Mouse (Mus musculus): Measurements from ENCODE around the gene Psmd1. TPM values are rescaled to one million over a fixed set of nuclear protein-coding genes. Genes with fewer than 3 reads are reported as not detected.

Psmd1 gene
- polyA plus RNA-seq, 1 experiment from 2014 or later, result 113 TPM

GRCm38 (mm10) chr1:86174602-86175001, 110.4 kb downstream of the Psmd1 start:
- ATAC-seq (replicated peaks; ENCODE audit: insufficient number of reproducible peaks, insufficient read depth, low FRiP score, low read depth), result no peak
- 91% methylated on average over 5 of the region's 5 CpGs for WGBS

GRCm38 (mm10) chr1:86176066-86176465, 111.9 kb downstream of the Psmd1 start:
- no peak overlapping the region for H3K9ac ChIP-seq
- H3K4me3 ChIP-seq, result no peak overlapping the region
- H3K4me2 ChIP-seq, result no peak overlapping the region
- no peak overlapping the region for H3K27ac ChIP-seq
- no peaks in the 10 kb centered on the region for H3K27me3 ChIP-seq
- no peaks in the 10 kb centered on the region for H3K9me3 ChIP-seq (replicated peaks)
- 88% methylated on average over 2 of the region's 2 CpGs for WGBS
- ATAC-seq (replicated peaks; ENCODE audit: insufficient number of reproducible peaks, insufficient read depth, low FRiP score, low read depth), result no peak
- H3K4me1 ChIP-seq (replicated peaks), result no peaks in the 10 kb centered on the region
- peaks cover 10% of the 10 kb centered on the region; the same call in 1 of the 2 replicates for H3K36me3 ChIP-seq

More at GRCm38 (mm10) chr1:86174602-86175001, 110.4 kb downstream of the Psmd1 start:
- Histone ChIP-seq H3K4me3 (no peak overlapping the region), H3K9ac (no peak overlapping the region), H3K36me3 (peaks cover 14% of the 10 kb centered on the region), H3K27ac (no peak overlapping the region), H3K4me1 (replicated peaks) (no peaks in the 10 kb centered on the region), H3K4me2 (no peak overlapping the region), H3K9me3 (replicated peaks) (no peaks in the 10 kb centered on the region), H3K27me3 (no peaks in the 10 kb centered on the region)

GRCm38 (mm10) chr1:86178462-86179253, 114.5 kb downstream of the Psmd1 start:
- ATAC-seq (replicated peaks; ENCODE audit: insufficient number of reproducible peaks, insufficient read depth, low FRiP score, low read depth), result 0 out of 2 replicates have a peak, but pooled peaks have one; percentile 25
- Histone ChIP-seq H3K9me3 (replicated peaks) (no peaks in the 10 kb centered on the region), H3K4me2 (no peak overlapping the region), H3K4me3 (no peak overlapping the region), H3K27me3 (no peaks in the 10 kb centered on the region), H3K27ac (no peak overlapping the region), H3K36me3 (no peaks in the 10 kb centered on the region), H3K4me1 (replicated peaks) (no peaks in the 10 kb centered on the region), H3K9ac (no peak overlapping the region)
- WGBS, result 38% methylated on average over 7 of the region's 7 CpGs

- no peak overlapping the region for H3K27ac ChIP-seq
Measured at GRCm38 (mm10) chr1:86182004-86182709, 118.0 kb downstream of the Psmd1 start.

GRCm38 (mm10) chr1:86183577-86184263, 119.5 kb downstream of the Psmd1 start:
- Histone ChIP-seq H3K36me3 (no peaks in the 10 kb centered on the region), H3K4me1 (replicated peaks) (no peaks in the 10 kb centered on the region), H3K4me3 (no peak overlapping the region), H3K4me2 (no peak overlapping the region), H3K9me3 (replicated peaks) (no peaks in the 10 kb centered on the region), H3K27me3 (no peaks in the 10 kb centered on the region), H3K9ac (no peak overlapping the region), H3K27ac (no peak overlapping the region)
- WGBS, result 70% methylated on average over 4 of the region's 4 CpGs
- no peak for ATAC-seq (replicated peaks; ENCODE audit: insufficient number of reproducible peaks, insufficient read depth, low FRiP score, low read depth)

More at GRCm38 (mm10) chr1:86182004-86182709, 118.0 kb downstream of the Psmd1 start:
- no peak for ATAC-seq (replicated peaks; ENCODE audit: insufficient number of reproducible peaks, insufficient read depth, low FRiP score, low read depth)
- Histone ChIP-seq H3K9ac (no peak overlapping the region), H3K27me3 (no peaks in the 10 kb centered on the region), H3K4me3 (no peak overlapping the region), H3K9me3 (replicated peaks) (no peaks in the 10 kb centered on the region), H3K36me3 (no peaks in the 10 kb centered on the region), H3K4me2 (no peak overlapping the region), H3K4me1 (replicated peaks) (no peaks in the 10 kb centered on the region)
- 69% methylated on average over 5 of the region's 5 CpGs for WGBS

GRCm38 (mm10) chr1:86186762-86187161, 122.6 kb downstream of the Psmd1 start:
- ATAC-seq (replicated peaks; ENCODE audit: insufficient number of reproducible peaks, insufficient read depth, low FRiP score, low read depth), result no peak
- no peaks in the 10 kb centered on the region for H3K9me3 ChIP-seq (replicated peaks)
- H3K27ac ChIP-seq, result no peak overlapping the region
- no peaks in the 10 kb centered on the region for H3K4me1 ChIP-seq (replicated peaks)
- WGBS, result 76% methylated on average over 7 of the region's 7 CpGs
- no peak overlapping the region for H3K4me3 ChIP-seq
- H3K9ac ChIP-seq, result no peak overlapping the region
- H3K27me3 ChIP-seq, result no peaks in the 10 kb centered on the region
- H3K4me2 ChIP-seq, result no peak overlapping the region
- 0 out of 2 replicates have a peak, but pooled peaks cover 3% of the 10 kb centered on the region for H3K36me3 ChIP-seq

GRCm38 (mm10) chr1:86187856-86188255, 123.7 kb downstream of the Psmd1 start:
- WGBS, result 66% methylated on average over 2 of the region's 2 CpGs

GRCm38 (mm10) chr1:86188271-86188670, 124.1 kb downstream of the Psmd1 start:
- 88% methylated on average over 2 of the region's 2 CpGs for WGBS
- Histone ChIP-seq H3K9ac (no peak overlapping the region), H3K4me2 (no peak overlapping the region), H3K9me3 (replicated peaks) (no peaks in the 10 kb centered on the region), H3K4me1 (replicated peaks) (no peaks in the 10 kb centered on the region), H3K27me3 (no peaks in the 10 kb centered on the region), H3K36me3 (0 out of 2 replicates have a peak, but pooled peaks cover 3% of the 10 kb centered on the region), H3K27ac (no peak overlapping the region), H3K4me3 (no peak overlapping the region)
- no peak for ATAC-seq (replicated peaks; ENCODE audit: insufficient number of reproducible peaks, insufficient read depth, low FRiP score, low read depth)

More at GRCm38 (mm10) chr1:86187856-86188255, 123.7 kb downstream of the Psmd1 start:
- no peak for ATAC-seq (replicated peaks; ENCODE audit: insufficient number of reproducible peaks, insufficient read depth, low FRiP score, low read depth)
- H3K4me3 ChIP-seq, result no peak overlapping the region
- 0 out of 2 replicates have a peak, but pooled peaks cover 3% of the 10 kb centered on the region for H3K36me3 ChIP-seq
- H3K27me3 ChIP-seq, result no peaks in the 10 kb centered on the region
- H3K4me2 ChIP-seq, result no peak overlapping the region
- no peaks in the 10 kb centered on the region for H3K4me1 ChIP-seq (replicated peaks)
- H3K27ac ChIP-seq, result no peak overlapping the region
- no peak overlapping the region for H3K9ac ChIP-seq
- no peaks in the 10 kb centered on the region for H3K9me3 ChIP-seq (replicated peaks)

Other genes starting within 250 kb of the Psmd1 start
- gene Itm2c, start 170.1 kb upstream of the Psmd1 start, polyA plus RNA-seq (2015; fragmentation: Nextera tagmentation; extraction: Ambion mirVana), result 181 and 231 TPM in 2 replicates
- 0.04 and 0.18 TPM in 2 replicates for gene 4933407L21Rik, start 135.9 kb upstream of the Psmd1 start, polyA plus RNA-seq (2015; fragmentation: Nextera tagmentation; extraction: Ambion mirVana)
- 0.06 and 0.08 TPM in 2 replicates for gene Gpr55, start 103.4 kb upstream of the Psmd1 start, polyA plus RNA-seq (2015; fragmentation: Nextera tagmentation; extraction: Ambion mirVana)
- not detected in 2 replicates for gene Spata3, start 47.6 kb upstream of the Psmd1 start, polyA plus RNA-seq (2015; fragmentation: Nextera tagmentation; extraction: Ambion mirVana)
- 0.28 and 0.36 TPM in 2 replicates for gene 2810459M11Rik, start 18.5 kb upstream of the Psmd1 start, polyA plus RNA-seq (2015; fragmentation: Nextera tagmentation; extraction: Ambion mirVana)
- gene Htr2b, start 47.6 kb downstream of the Psmd1 start, polyA plus RNA-seq (2015; fragmentation: Nextera tagmentation; extraction: Ambion mirVana), result 0.16 and 0.23 TPM in 2 replicates
- gene Gm21972, start 69.2 kb downstream of the Psmd1 start, polyA plus RNA-seq (2015; fragmentation: Nextera tagmentation; extraction: Ambion mirVana), result 0.26 TPM in 1 of 2 replicates, not detected in the other
- 9.1 and 15.0 TPM in 2 replicates for gene Armc9, start 90.4 kb downstream of the Psmd1 start, polyA plus RNA-seq (2015; fragmentation: Nextera tagmentation; extraction: Ambion mirVana)
- 2.0 and 2.4 TPM in 2 replicates for gene B3gnt7, start 238.4 kb downstream of the Psmd1 start, polyA plus RNA-seq (2015; fragmentation: Nextera tagmentation; extraction: Ambion mirVana)